Mouse (Mus musculus) kidney, adult 2 months (tissue): ENCODE results near the gene Cct8.

Experiments
- CTCF ChIP-seq: fragments of 200-500 bp; conservative IDR thresholded peaks from 2 replicates; pipeline ENCODE4 v1.5.1; 2011; ENCODE audit warnings: low read depth, mild to moderate bottlenecking, control low read depth, low read length, moderate library complexity, mixed read lengths; ENCODE audit not compliant: insufficient read depth, insufficient read length
- POLR2A ChIP-seq: fragments of 200-500 bp; IDR thresholded peaks from one replicate; pipeline ENCODE4 v1.6.1; 2011; ENCODE audit warnings: low read depth, low read length, control low read depth

DNA sequence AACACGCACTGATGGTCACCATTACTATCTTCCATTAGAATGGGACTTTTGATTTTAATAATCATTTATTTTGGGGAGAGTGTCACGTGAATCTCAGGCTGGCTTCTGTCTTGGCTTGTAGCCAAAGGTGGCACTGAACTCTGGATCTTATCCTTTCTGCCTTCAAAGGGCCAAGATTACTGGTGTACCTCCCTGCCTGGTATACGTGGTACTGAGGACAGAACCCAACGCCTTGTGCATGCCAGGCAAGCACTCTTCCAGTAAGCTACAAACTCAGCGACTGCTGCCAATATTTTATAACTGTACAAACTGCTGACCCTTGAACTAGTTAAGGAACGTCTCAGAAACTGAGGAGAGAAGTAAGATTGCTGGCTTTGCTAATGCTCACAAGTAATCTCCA, 60.7 kb downstream of the Cct8 start:
- no peak for TF ChIP-seq POLR2A
- no peak for TF ChIP-seq CTCF
